Mouse (Mus musculus): ENCODE results near the gene Tigd2. TPM values are rescaled to one million over a fixed set of nuclear protein-coding genes. Genes with fewer than 3 reads are reported as not detected.

The Tigd2 gene
- polyA plus RNA-seq, 1 experiment from 2014 or later = 10.9 TPM

- DNase-seq (ENCODE audit: low spot score) (no peak), ATAC-seq (replicated peaks; ENCODE audit: low FRiP score) (no peak)
- Histone ChIP-seq H3K4me1 (replicated peaks; ENCODE audit: control insufficient read depth, insufficient read depth, low read length) (no peaks in the 10 kb centered on the region), H3K4me3 (ENCODE audit: low read depth, low read length) (no peak overlapping the region), H3K9me3 (ENCODE audit: control insufficient read depth, low read length) (no peaks in the 10 kb centered on the region), H3K27ac (ENCODE audit: low read depth, low read length) (no peak overlapping the region), H3K4me2 (ENCODE audit: low read depth, low read length, severe bottlenecking) (no peak overlapping the region), H3K36me3 (ENCODE audit: control insufficient read depth, insufficient read depth, low read length) (no peaks in the 10 kb centered on the region), H3K27me3 (ENCODE audit: control insufficient read depth, insufficient read depth, low read length) (no peaks in the 10 kb centered on the region), H3K9ac (ENCODE audit: low read length) (no peak overlapping the region)
- 94% methylated on average over 1 of the region's 1 CpGs for WGBS
Observed at GRCm38 (mm10) chr6:59207561-59207960, 1.1 kb upstream of the Tigd2 start.

- WGBS = 46% methylated on average over 5 of the region's 5 CpGs
- H3K9me3 ChIP-seq (ENCODE audit: control insufficient read depth, low read length) = no peaks in the 10 kb centered on the region
- H3K9ac ChIP-seq (ENCODE audit: low read length) = peak overlapping the region; percentile 83
- H3K27ac ChIP-seq (ENCODE audit: low read depth, low read length) = no peak overlapping the region
- H3K4me3 ChIP-seq (ENCODE audit: low read depth, low read length) = peak overlapping the region; percentile 68
- ATAC-seq (replicated peaks; ENCODE audit: low FRiP score) (no peak; the same call in 1 of the 2 replicates), DNase-seq (ENCODE audit: low spot score) (no peak)
- H3K36me3 ChIP-seq (ENCODE audit: control insufficient read depth, insufficient read depth, low read length) = no peaks in the 10 kb centered on the region
- H3K4me1 ChIP-seq (replicated peaks; ENCODE audit: control insufficient read depth, insufficient read depth, low read length) = no peaks in the 10 kb centered on the region
- no peaks in the 10 kb centered on the region for H3K27me3 ChIP-seq (ENCODE audit: control insufficient read depth, insufficient read depth, low read length)
- peak overlapping the region; percentile 62 for H3K4me2 ChIP-seq (ENCODE audit: low read depth, low read length, severe bottlenecking)
Observed at GRCm38 (mm10) chr6:59209299-59209707, 633 bp downstream of the Tigd2 start.

GRCm38 (mm10) chr6:59233191-59233590, 24.5 kb downstream of the Tigd2 start:
- no peak overlapping the region for H3K4me3 ChIP-seq (ENCODE audit: low read depth, low read length)
- H3K9ac ChIP-seq (ENCODE audit: low read length) = no peak overlapping the region
- no peaks in the 10 kb centered on the region for H3K4me1 ChIP-seq (replicated peaks; ENCODE audit: control insufficient read depth, insufficient read depth, low read length)
- no peak overlapping the region for H3K27ac ChIP-seq (ENCODE audit: low read depth, low read length)
- H3K27me3 ChIP-seq (ENCODE audit: control insufficient read depth, insufficient read depth, low read length) = no peaks in the 10 kb centered on the region
- H3K36me3 ChIP-seq (ENCODE audit: control insufficient read depth, insufficient read depth, low read length) = no peaks in the 10 kb centered on the region
- no peaks in the 10 kb centered on the region for H3K9me3 ChIP-seq (ENCODE audit: control insufficient read depth, low read length)
- ATAC-seq (replicated peaks; ENCODE audit: low FRiP score) (no peak), DNase-seq (ENCODE audit: low spot score) (no peak)
- H3K4me2 ChIP-seq (ENCODE audit: low read depth, low read length, severe bottlenecking) = no peak overlapping the region

DNA sequence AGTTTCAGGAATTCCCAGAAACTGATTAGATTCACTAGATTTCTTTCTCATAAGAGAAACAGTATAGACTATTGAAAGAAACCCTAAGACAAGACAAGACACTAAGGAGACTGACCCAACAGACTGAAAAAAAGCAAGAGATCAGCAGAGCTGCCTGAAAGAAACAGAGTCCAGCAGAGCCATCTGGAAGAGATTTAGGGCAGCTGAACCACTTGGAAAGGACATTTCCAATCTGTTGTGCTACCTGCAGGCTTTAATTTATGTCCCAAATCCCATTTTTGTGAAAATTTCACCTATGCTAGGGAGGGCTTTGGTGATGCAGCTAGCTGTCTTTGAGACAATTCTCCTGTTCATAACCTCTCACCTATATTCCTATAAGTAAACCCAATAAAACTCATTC, 25.0 kb downstream of the Tigd2 start:
- Histone ChIP-seq H3K4me2 (ENCODE audit: low read depth, low read length, severe bottlenecking) (no peak overlapping the region), H3K27ac (ENCODE audit: low read depth, low read length) (no peak overlapping the region), H3K4me1 (replicated peaks; ENCODE audit: control insufficient read depth, insufficient read depth, low read length) (no peaks in the 10 kb centered on the region), H3K9ac (ENCODE audit: low read length) (no peak overlapping the region), H3K9me3 (ENCODE audit: control insufficient read depth, low read length) (no peaks in the 10 kb centered on the region), H3K27me3 (ENCODE audit: control insufficient read depth, insufficient read depth, low read length) (no peaks in the 10 kb centered on the region), H3K4me3 (ENCODE audit: low read depth, low read length) (no peak overlapping the region), H3K36me3 (ENCODE audit: control insufficient read depth, insufficient read depth, low read length) (no peaks in the 10 kb centered on the region)
- ATAC-seq (replicated peaks; ENCODE audit: low FRiP score) (no peak), DNase-seq (ENCODE audit: low spot score) (no peak)

DNA sequence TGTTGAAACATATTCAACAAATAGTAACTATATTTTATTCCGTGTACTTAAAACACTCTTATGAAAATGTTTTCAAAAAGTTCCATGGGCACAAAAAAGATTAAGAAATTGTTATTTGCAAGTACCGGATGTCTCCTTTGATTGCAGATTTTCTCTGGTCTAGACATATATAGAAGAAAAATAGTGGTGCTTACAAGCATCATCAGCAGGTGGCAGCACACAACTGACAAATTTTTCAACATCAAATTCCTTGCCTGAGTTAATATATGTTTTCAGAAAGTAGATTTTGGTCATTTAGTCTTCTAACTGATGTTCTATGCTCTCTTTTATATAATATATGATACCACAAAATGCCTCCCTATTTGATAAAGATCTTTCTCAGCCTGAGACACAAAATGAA, 41.0 kb downstream of the Tigd2 start:
- DNase-seq (ENCODE audit: low spot score) = no peak
- no peak overlapping the region for H3K9ac ChIP-seq (ENCODE audit: low read length)
- ATAC-seq (replicated peaks; ENCODE audit: low FRiP score) = no peak
- H3K4me1 ChIP-seq (replicated peaks; ENCODE audit: control insufficient read depth, insufficient read depth, low read length) = no peaks in the 10 kb centered on the region
- no peaks in the 10 kb centered on the region for H3K36me3 ChIP-seq (ENCODE audit: control insufficient read depth, insufficient read depth, low read length)
- H3K4me2 ChIP-seq (ENCODE audit: low read depth, low read length, severe bottlenecking) = no peak overlapping the region
- H3K9me3 ChIP-seq (ENCODE audit: control insufficient read depth, low read length) = no peaks in the 10 kb centered on the region
- no peak overlapping the region for H3K4me3 ChIP-seq (ENCODE audit: low read depth, low read length)
- H3K27ac ChIP-seq (ENCODE audit: low read depth, low read length) = no peak overlapping the region
- H3K27me3 ChIP-seq (ENCODE audit: control insufficient read depth, insufficient read depth, low read length) = no peaks in the 10 kb centered on the region
- WGBS = 42% methylated on average over 2 of the region's 2 CpGs

DNA sequence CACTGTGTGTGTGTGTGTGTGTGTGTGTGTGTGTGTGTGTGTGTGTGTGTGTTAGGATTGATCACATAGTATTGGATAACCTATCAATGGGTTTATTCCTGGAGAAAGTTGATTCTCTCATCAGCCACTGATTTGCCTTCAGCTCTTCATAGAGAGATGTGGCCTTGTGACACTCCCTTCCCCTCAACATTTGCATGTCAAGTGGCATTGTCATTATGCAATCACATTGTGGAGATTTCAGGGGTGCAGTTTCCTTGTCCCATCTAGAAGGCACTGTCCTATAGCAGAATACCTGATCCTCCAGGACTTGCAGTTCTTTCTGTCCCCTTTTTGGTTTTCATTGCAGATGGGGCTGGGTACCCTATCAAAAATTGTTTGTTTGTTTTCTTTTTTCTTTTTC, 41.9 kb downstream of the Tigd2 start:
- ATAC-seq (replicated peaks; ENCODE audit: low FRiP score) (no peak), DNase-seq (ENCODE audit: low spot score) (no peak)

GRCm38 (mm10) chr6:59255909-59256308, 47.2 kb downstream of the Tigd2 start:
- DNase-seq (ENCODE audit: low spot score) = no peak
- no peak overlapping the region for H3K4me3 ChIP-seq (ENCODE audit: low read depth, low read length)
- no peaks in the 10 kb centered on the region for H3K27me3 ChIP-seq (ENCODE audit: control insufficient read depth, insufficient read depth, low read length)
- H3K36me3 ChIP-seq (ENCODE audit: control insufficient read depth, insufficient read depth, low read length) = no peaks in the 10 kb centered on the region
- WGBS = 93% methylated on average over 1 of the region's 1 CpGs
- no peak overlapping the region for H3K9ac ChIP-seq (ENCODE audit: low read length)
- H3K4me1 ChIP-seq (replicated peaks; ENCODE audit: control insufficient read depth, insufficient read depth, low read length) = no peaks in the 10 kb centered on the region
- ATAC-seq (replicated peaks; ENCODE audit: low FRiP score) = no peak
- no peak overlapping the region for H3K4me2 ChIP-seq (ENCODE audit: low read depth, low read length, severe bottlenecking)
- no peaks in the 10 kb centered on the region for H3K9me3 ChIP-seq (ENCODE audit: control insufficient read depth, low read length)
- H3K27ac ChIP-seq (ENCODE audit: low read depth, low read length) = no peak overlapping the region

More for the DNA sequence above, 41.9 kb downstream of the Tigd2 start:
- Histone ChIP-seq H3K27me3 (ENCODE audit: control insufficient read depth, insufficient read depth, low read length) (no peaks in the 10 kb centered on the region), H3K36me3 (ENCODE audit: control insufficient read depth, insufficient read depth, low read length) (no peaks in the 10 kb centered on the region), H3K27ac (ENCODE audit: low read depth, low read length) (no peak overlapping the region), H3K4me3 (ENCODE audit: low read depth, low read length) (no peak overlapping the region), H3K9me3 (ENCODE audit: control insufficient read depth, low read length) (no peaks in the 10 kb centered on the region), H3K4me2 (ENCODE audit: low read depth, low read length, severe bottlenecking) (no peak overlapping the region), H3K4me1 (replicated peaks; ENCODE audit: control insufficient read depth, insufficient read depth, low read length) (no peaks in the 10 kb centered on the region), H3K9ac (ENCODE audit: low read length) (no peak overlapping the region)

Other genes with a start within 250 kb of the Tigd2 start
- 3.7 and 3.9 TPM in 2 replicates for gene Fam13a, start 184.3 kb upstream of the Tigd2 start, polyA plus RNA-seq (2014; fragmentation: Nextera tagmentation; extraction: Ambion mirVana)
- gene Gprin3, start 217.4 kb downstream of the Tigd2 start, polyA plus RNA-seq (2014; fragmentation: Nextera tagmentation; extraction: Ambion mirVana) = 0.12 and 0.16 TPM in 2 replicates